Mouse (Mus musculus) stomach, postnatal 0 days (tissue): ENCODE data around the gene 4930432M17Rik. TPM values are rescaled to one million over a fixed set of nuclear protein-coding genes. Genes with fewer than 3 reads are reported as not detected.

Source experiments
- ATAC-seq: fragments of 200-750 bp; cut with Nextera tagmentation; 2 replicates; pipeline ENCODE4 v1.8.0; 2017; ENCODE audit not compliant: low FRiP score, low TSS enrichment
- DNase-seq: peaks from one replicate; pipeline ENCODE4 v3.0.0-alpha.2; 2016; ENCODE audit warnings: low spot score
- H3K27ac ChIP-seq: fragments of 300-500 bp; sonication (generic); replicated peaks from 2 replicates; pipeline ENCODE4 v1.5.1; 2014; ENCODE audit warnings: mild to moderate bottlenecking, control low read depth
- H3K27me3 ChIP-seq: fragments of 300-500 bp; sonication (generic); 2 replicates; pipeline ENCODE4 v1.6.1; 2014; ENCODE audit warnings: low read length; ENCODE audit not compliant: control insufficient read depth, insufficient read depth
- H3K36me3 ChIP-seq: fragments of 300-500 bp; sonication (generic); 2 replicates; pipeline ENCODE4 v1.6.1; 2014; ENCODE audit warnings: low read length, mixed read lengths; ENCODE audit not compliant: control insufficient read depth, insufficient read depth
- H3K4me1 ChIP-seq: fragments of 300-500 bp; sonication (generic); replicated peaks from 2 replicates; pipeline ENCODE4 v1.6.1; 2014; ENCODE audit warnings: antibody characterized with exemption; ENCODE audit not compliant: control insufficient read depth, insufficient read depth
- H3K4me2 ChIP-seq: fragments of 300-500 bp; sonication (generic); replicated peaks from 2 replicates; pipeline ENCODE4 v1.6.1; 2014; ENCODE audit warnings: low read depth, mild to moderate bottlenecking, control low read depth, moderate library complexity
- H3K4me3 ChIP-seq: fragments of 300-500 bp; sonication (generic); 2 replicates; pipeline ENCODE4 v1.5.1; 2014; ENCODE audit warnings: low read depth, low read length, control low read depth
- H3K9ac ChIP-seq: fragments of 300-500 bp; sonication (generic); 2 replicates; pipeline ENCODE4 v1.6.1; 2014; ENCODE audit warnings: mild to moderate bottlenecking, low read length, control low read depth, mixed read lengths
- H3K9me3 ChIP-seq: fragments of 300-500 bp; sonication (generic); 2 replicates; pipeline ENCODE4 v1.6.1; 2016; ENCODE audit warnings: low read length; ENCODE audit not compliant: control insufficient read depth
- CTCF ChIP-seq: IDR thresholded peaks from 2 replicates; pipeline ENCODE4 v1.5.1; 2016; ENCODE audit warnings: antibody characterized with exemption, low read depth, mild to moderate bottlenecking, moderate library complexity
- EP300 ChIP-seq: optimal IDR thresholded peaks from 2 replicates; pipeline ENCODE3; 2016; ENCODE audit warnings: antibody characterized with exemption
- WGBS: fragments of 180-500 bp; shearing (Covaris S2); extraction: QIAGEN DNeasy Blood & Tissue Kit; methylation state at CpG from one replicate; pipeline ENCODE4 v1.1.7; 2014; 5-methylcytosine and 5-hydroxymethylcytosine counted together
- polyA plus RNA-seq: library from polyadenylated mRNA; unstranded; fragments of >200 nt; fragmentation: Nextera tagmentation; extraction: Ambion mirVana; gene quantifications from 2 replicates; pipeline ENCODE4 v1.2.1, GENCODE M21; 2015

The 4930432M17Rik gene
- polyA plus RNA-seq, 1 experiment from 2014 or later = not detected

DNA sequence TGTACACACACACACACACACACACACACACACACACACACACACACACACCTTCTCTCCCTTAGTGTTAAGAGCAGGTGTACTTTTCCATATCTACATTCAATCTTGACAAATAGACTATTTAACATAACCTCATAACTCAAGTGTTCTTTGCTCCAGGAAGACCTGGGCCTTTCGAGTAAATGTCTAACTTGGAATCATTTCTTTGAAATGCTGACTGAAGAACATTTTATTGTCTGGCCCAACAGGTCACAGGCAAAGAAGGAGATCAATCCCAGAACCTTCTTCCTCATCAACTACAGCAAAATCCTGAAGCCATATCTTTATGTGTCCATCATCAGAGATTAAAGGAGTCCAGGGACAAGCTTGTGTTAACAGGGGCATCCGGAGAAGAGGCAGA is 43.9 kb downstream of the 4930432M17Rik start:
- H3K4me1 ChIP-seq = 0 out of 2 replicates have a peak, but pooled peaks cover 5% of the 10 kb centered on the region
- no peak overlapping the region for H3K27ac ChIP-seq
- H3K4me2 ChIP-seq = no peak overlapping the region
- H3K9ac ChIP-seq = no peak overlapping the region
- no peaks in the 10 kb centered on the region for H3K27me3 ChIP-seq
- no peaks in the 10 kb centered on the region for H3K36me3 ChIP-seq
- ATAC-seq = no peak
- no peak overlapping the region for H3K4me3 ChIP-seq
- DNase-seq = no peak
- H3K9me3 ChIP-seq = no peaks in the 10 kb centered on the region
- WGBS = 62% methylated on average over 2 of the region's 2 CpGs
- TF ChIP-seq EP300 = no peak
- no peak for TF ChIP-seq CTCF

DNA sequence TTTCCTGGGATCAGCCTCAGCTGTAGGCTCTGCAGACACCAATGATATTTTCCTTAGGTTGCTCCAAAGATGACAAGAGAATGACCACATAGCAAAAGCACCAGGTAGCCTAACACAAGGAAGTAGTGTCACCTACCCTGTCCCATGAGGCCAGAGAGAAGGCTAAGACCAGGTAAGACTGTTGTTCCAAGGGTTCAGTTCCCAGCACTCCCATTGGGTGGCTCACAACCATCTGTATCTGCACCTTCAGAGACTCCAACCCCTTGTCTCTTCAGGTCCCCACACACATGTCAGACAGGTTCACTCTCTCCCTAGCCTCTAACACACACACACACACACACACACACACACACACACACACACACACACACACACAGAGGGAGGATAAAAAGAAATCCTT is 44.8 kb downstream of the 4930432M17Rik start:
- Histone ChIP-seq H3K9ac (no peak overlapping the region), H3K27ac (no peak overlapping the region), H3K4me3 (no peak overlapping the region), H3K36me3 (no peaks in the 10 kb centered on the region), H3K4me2 (no peak overlapping the region), H3K9me3 (no peaks in the 10 kb centered on the region), H3K4me1 (0 out of 2 replicates have a peak, but pooled peaks cover 5% of the 10 kb centered on the region), H3K27me3 (no peaks in the 10 kb centered on the region)
- ATAC-seq (no peak), DNase-seq (no peak)
- TF ChIP-seq EP300 (no peak), CTCF (no peak)

DNA sequence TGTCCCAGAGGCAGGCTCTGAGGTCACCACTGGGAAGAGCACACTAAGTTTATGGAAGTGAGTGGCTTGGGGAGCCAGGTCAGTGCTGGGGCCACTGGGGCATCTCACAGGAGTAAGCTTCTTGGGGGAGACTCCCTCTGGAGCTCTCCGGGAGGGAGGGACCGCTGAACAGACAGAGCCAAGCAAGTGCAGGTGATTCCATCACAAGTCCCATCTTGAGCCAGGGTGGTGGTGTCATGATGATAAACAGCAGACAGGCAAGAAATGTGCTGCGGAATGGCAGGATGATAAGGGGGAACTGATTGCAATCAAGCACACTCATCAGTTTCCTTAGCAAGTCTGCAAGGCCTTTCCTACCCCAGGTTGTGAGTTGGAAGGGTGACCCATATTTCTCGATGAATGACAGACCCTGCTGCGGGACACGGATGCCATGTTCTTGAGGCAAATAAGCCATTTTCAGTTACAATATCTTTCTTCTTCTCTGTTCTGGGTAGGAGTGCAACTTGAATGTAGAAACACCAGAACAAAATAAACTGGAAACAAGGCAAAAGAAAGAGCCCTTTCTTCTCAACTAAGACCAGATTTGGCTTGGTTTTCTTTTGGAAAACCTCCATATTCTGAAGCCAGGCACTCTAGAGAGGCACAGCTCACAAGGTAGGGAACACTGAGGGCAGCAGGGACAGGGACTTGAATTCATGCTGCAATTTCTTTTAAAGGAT is 45.3 kb downstream of the 4930432M17Rik start:
- no peak overlapping the region for H3K9ac ChIP-seq
- H3K27ac ChIP-seq = no peak overlapping the region
- no peak overlapping the region for H3K4me2 ChIP-seq
- ATAC-seq = no peak
- H3K9me3 ChIP-seq = no peaks in the 10 kb centered on the region
- H3K36me3 ChIP-seq = no peaks in the 10 kb centered on the region
- H3K4me1 ChIP-seq = 0 out of 2 replicates have a peak, but pooled peaks cover 5% of the 10 kb centered on the region
- no peak overlapping the region for H3K4me3 ChIP-seq
- TF ChIP-seq CTCF (no peak), EP300 (no peak)
- WGBS = 64% methylated on average over 6 of the region's 6 CpGs
- no peaks in the 10 kb centered on the region for H3K27me3 ChIP-seq
- DNase-seq = no peak

DNA sequence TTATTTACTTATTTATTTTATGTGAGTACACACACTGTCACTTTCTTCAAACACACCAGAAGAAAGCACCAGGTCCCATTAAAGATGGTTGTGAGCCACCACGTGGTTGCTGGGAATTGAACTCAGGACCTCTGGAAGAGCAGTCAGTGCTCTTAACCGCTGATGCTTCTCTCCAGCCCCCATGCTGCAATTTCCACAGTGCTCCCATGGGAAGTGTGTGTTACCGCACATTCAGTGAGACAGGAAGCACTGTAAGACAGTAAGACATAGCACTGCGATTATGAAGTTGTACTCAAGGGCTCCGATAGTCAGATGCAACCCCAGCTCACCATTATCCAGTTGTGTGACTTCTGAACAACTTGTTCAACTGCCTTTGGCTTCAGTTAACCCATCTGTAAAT is 45.9 kb downstream of the 4930432M17Rik start:
- H3K4me2 ChIP-seq = no peak overlapping the region
- H3K27me3 ChIP-seq = no peaks in the 10 kb centered on the region
- no peak overlapping the region for H3K27ac ChIP-seq
- H3K4me1 ChIP-seq = 0 out of 2 replicates have a peak, but pooled peaks cover 5% of the 10 kb centered on the region
- no peak overlapping the region for H3K9ac ChIP-seq
- H3K4me3 ChIP-seq = no peak overlapping the region
- no peaks in the 10 kb centered on the region for H3K36me3 ChIP-seq
- TF ChIP-seq EP300 (no peak), CTCF (no peak)
- no peaks in the 10 kb centered on the region for H3K9me3 ChIP-seq
- ATAC-seq (no peak), DNase-seq (no peak)
- 82% methylated on average over 5 of the region's 5 CpGs for WGBS

DNA sequence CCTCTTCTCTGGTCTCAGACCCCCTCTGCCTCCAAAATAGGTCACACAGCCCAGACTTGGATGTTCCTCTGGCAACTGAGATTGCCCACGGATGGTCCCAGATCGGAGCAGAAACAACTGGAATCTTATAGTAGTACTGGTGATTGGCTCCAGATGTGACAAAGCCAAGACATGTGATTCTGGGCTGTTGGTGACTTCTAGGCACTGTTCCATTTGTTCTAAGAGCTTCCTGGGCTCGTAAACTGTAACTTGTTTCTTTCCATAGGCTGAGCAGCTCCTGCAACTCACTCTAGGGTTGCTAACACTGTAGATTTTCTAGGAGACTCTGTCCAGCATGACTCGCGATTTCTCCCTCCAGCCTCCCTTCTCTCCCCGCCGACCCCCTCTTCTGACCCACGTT is 48.1 kb downstream of the 4930432M17Rik start:
- Histone ChIP-seq H3K4me3 (no peak overlapping the region), H3K9me3 (no peaks in the 10 kb centered on the region), H3K27ac (no peak overlapping the region), H3K4me1 (no peaks in the 10 kb centered on the region), H3K36me3 (no peaks in the 10 kb centered on the region), H3K4me2 (no peak overlapping the region), H3K9ac (no peak overlapping the region), H3K27me3 (no peaks in the 10 kb centered on the region)
- WGBS = 74% methylated on average over 8 of the region's 8 CpGs
- ATAC-seq (no peak), DNase-seq (no peak)
- TF ChIP-seq CTCF (no peak), EP300 (no peak)

DNA sequence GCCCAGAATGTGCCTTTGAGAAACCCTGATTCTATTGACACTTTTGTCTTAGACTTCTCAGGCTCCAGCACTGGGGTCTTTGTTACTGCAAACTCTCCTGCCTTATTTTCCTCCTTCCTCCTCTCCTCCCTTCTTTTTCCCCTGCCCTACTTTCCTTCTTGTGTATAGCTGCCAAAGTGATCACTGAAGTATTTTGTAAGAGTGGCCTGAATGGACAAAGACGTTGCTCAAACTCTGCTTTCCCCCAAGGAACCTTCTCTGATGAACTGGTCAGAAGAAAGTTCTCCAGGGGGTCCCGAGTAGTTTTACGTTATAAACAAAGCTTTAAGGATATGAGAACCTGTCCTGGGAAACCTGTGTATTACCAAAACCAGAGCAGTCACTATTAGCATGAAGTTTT is 49.1 kb downstream of the 4930432M17Rik start:
- no peak overlapping the region for H3K9ac ChIP-seq
- ATAC-seq = no peak
- H3K27ac ChIP-seq = no peak overlapping the region
- H3K27me3 ChIP-seq = no peaks in the 10 kb centered on the region
- WGBS = 66% methylated on average over 3 of the region's 3 CpGs
- H3K4me1 ChIP-seq = no peaks in the 10 kb centered on the region
- H3K36me3 ChIP-seq = no peaks in the 10 kb centered on the region
- H3K4me3 ChIP-seq = no peak overlapping the region
- TF ChIP-seq CTCF (no peak), EP300 (no peak)
- no peak for DNase-seq
- H3K9me3 ChIP-seq = no peaks in the 10 kb centered on the region
- H3K4me2 ChIP-seq = no peak overlapping the region
